Mouse (Mus musculus) embryonic fibroblast, embryonic 13.5 days (primary cell): ENCODE data around the gene Apob. TPM values are rescaled to one million over a fixed set of nuclear protein-coding genes. Genes with fewer than 3 reads are reported as not detected.

Experiments used
- H3K27ac ChIP-seq: 2 replicates; pipeline ENCODE4 v1.5.1; 2012; ENCODE audit warnings: low read length, control low read depth, inconsistent platforms; ENCODE audit not compliant: insufficient read depth
- H3K4me1 ChIP-seq: 2 replicates; pipeline ENCODE4 v1.6.1; 2011; ENCODE audit warnings: low read length; ENCODE audit not compliant: control insufficient read depth, insufficient read depth
- H3K4me3 ChIP-seq: 2 replicates; pipeline ENCODE4 v1.5.1; 2011; ENCODE audit warnings: mild to moderate bottlenecking, control low read depth, low read length; ENCODE audit not compliant: insufficient read depth
- CTCF ChIP-seq: IDR thresholded peaks from 2 replicates; pipeline ENCODE4 v1.5.1; 2011; ENCODE audit warnings: mild to moderate bottlenecking, control low read depth, low read length, moderate library complexity, borderline replicate concordance; ENCODE audit not compliant: insufficient read depth
- POLR2A ChIP-seq: IDR thresholded peaks from 2 replicates; pipeline ENCODE4 v1.6.1; 2011; ENCODE audit warnings: low read depth, mild to moderate bottlenecking, control low read depth, low read length, moderate library complexity
- polyA plus RNA-seq: library from polyadenylated mRNA; stranded (reverse); fragments of >200 nt; gene quantifications from 2 replicates; pipeline ENCODE4 v1.2.4, GENCODE M21; 2011; ENCODE audit warnings: low read depth; ENCODE audit not compliant: missing spikeins, insufficient read length

The Apob gene
- polyA plus RNA-seq, result 0.25 and 0.42 TPM in 2 replicates

- TF ChIP-seq CTCF (no peak), POLR2A (no peak)
- Histone ChIP-seq H3K4me1 (no peaks in the 10 kb centered on the region), H3K27ac (no peak within 1 kb of the TSS), H3K4me3 (no peak within 1 kb of the TSS)
These were observed at the start of gene Apob for GRCm38 (mm10) chr12:7977466-7978189. Apob (plus strand) TSS chr12:7977648.

- TF ChIP-seq CTCF, result no peak
- no peak for TF ChIP-seq POLR2A
- H3K4me3 ChIP-seq, result no peak overlapping the region
- no peak overlapping the region for H3K27ac ChIP-seq
- H3K4me1 ChIP-seq, result no peaks in the 10 kb centered on the region
These were observed 45.0 kb upstream of the Apob start for GRCm38 (mm10) chr12:7932405-7932920.

- H3K4me3 ChIP-seq, result no peak overlapping the region
- H3K4me1 ChIP-seq, result no peaks in the 10 kb centered on the region
- H3K27ac ChIP-seq, result no peak overlapping the region
- no peak for TF ChIP-seq CTCF
- TF ChIP-seq POLR2A, result no peak
These were observed 27.2 kb upstream of the Apob start for GRCm38 (mm10) chr12:7950098-7950745.

GRCm38 (mm10) chr12:7958851-7959250 lies 18.6 kb upstream of the Apob start:
- no peak overlapping the region for H3K4me3 ChIP-seq
- TF ChIP-seq POLR2A, result no peak
- H3K4me1 ChIP-seq, result peaks cover 14% of the 10 kb centered on the region
- no peak overlapping the region; the same call in 1 of the 2 replicates for H3K27ac ChIP-seq

GRCm38 (mm10) chr12:7959310-7959918 lies 18.0 kb upstream of the Apob start:
- Histone ChIP-seq H3K4me1 (peaks cover 14% of the 10 kb centered on the region), H3K27ac (no peak overlapping the region), H3K4me3 (no peak overlapping the region)
- TF ChIP-seq POLR2A, result no peak
- no peak for TF ChIP-seq CTCF

GRCm38 (mm10) chr12:7962314-7962927 lies 15.0 kb upstream of the Apob start:
- H3K27ac ChIP-seq, result peak overlapping the region; percentile 74; the same call in 1 of the 2 replicates
- no peak overlapping the region for H3K4me3 ChIP-seq
- no peak for TF ChIP-seq CTCF
- TF ChIP-seq POLR2A, result no peak
- peaks cover 19% of the 10 kb centered on the region for H3K4me1 ChIP-seq

- TF ChIP-seq CTCF, result no peak
- no peak for TF ChIP-seq POLR2A
- Histone ChIP-seq H3K4me3 (no peak overlapping the region), H3K27ac (peak overlapping the region; percentile 66), H3K4me1 (peaks cover 15% of the 10 kb centered on the region)
These were observed 10.2 kb upstream of the Apob start for GRCm38 (mm10) chr12:7967221-7967620.

- H3K27ac ChIP-seq, result no peak overlapping the region
- H3K4me3 ChIP-seq, result no peak overlapping the region
- peaks cover 13% of the 10 kb centered on the region for H3K4me1 ChIP-seq
- TF ChIP-seq CTCF (no peak), POLR2A (no peak)
These were observed 7.1 kb upstream of the Apob start for GRCm38 (mm10) chr12:7970301-7970700.

GRCm38 (mm10) chr12:7970817-7971216 lies 6.6 kb upstream of the Apob start:
- TF ChIP-seq POLR2A (no peak), CTCF (no peak)
- H3K4me1 ChIP-seq, result peaks cover 13% of the 10 kb centered on the region
- H3K4me3 ChIP-seq, result no peak overlapping the region
- H3K27ac ChIP-seq, result no peak overlapping the region
